Mouse (Mus musculus) right cerebral cortex, adult 18-20 months (tissue): Measurements from ENCODE around the gene Cys1.
"Not testable (repeated sequence)": the region's sequence is repeated elsewhere in the genome, so short reads cannot be mapped to it uniquely, and the experiment has no call there.

Experiments used
- DNase-seq: peaks from one replicate; pipeline ENCODE4 v3.0.0; 2022; ENCODE audit warnings: mixed read lengths

Cys1 gene

GRCm38 (mm10) chr12:24681286-24682023 lies at the start of gene Cys1:
TSS of gene Cys1 (minus strand) at chr12:24681813.
- DNase-seq = no peak

- DNase-seq = no peak
Observed at GRCm38 (mm10) chr12:24724369-24724768, 42.8 kb upstream of the Cys1 start.

GRCm38 (mm10) chr12:24723859-24724258 lies 42.2 kb upstream of the Cys1 start:
- no peak for DNase-seq

GRCm38 (mm10) chr12:24723434-24723833 lies 41.8 kb upstream of the Cys1 start:
- DNase-seq = no peak

- DNase-seq = peak; percentile 29
Observed at GRCm38 (mm10) chr12:24716721-24717301, 35.2 kb upstream of the Cys1 start.

- DNase-seq = no peak
Observed at GRCm38 (mm10) chr12:24715268-24715896, 33.8 kb upstream of the Cys1 start.

- DNase-seq = no peak
Observed at GRCm38 (mm10) chr12:24714579-24715255, 33.1 kb upstream of the Cys1 start.

GRCm38 (mm10) chr12:24712396-24712795 lies 30.8 kb upstream of the Cys1 start:
- DNase-seq = no peak

- no peak for DNase-seq
Observed at GRCm38 (mm10) chr12:24710672-24711071, 29.1 kb upstream of the Cys1 start.

- peak; percentile 61 for DNase-seq
Observed at GRCm38 (mm10) chr12:24709831-24710508, 28.4 kb upstream of the Cys1 start.

- no peak for DNase-seq
Observed at GRCm38 (mm10) chr12:24709409-24709808, 27.8 kb upstream of the Cys1 start.

GRCm38 (mm10) chr12:24708824-24709218 lies 27.2 kb upstream of the Cys1 start:
- DNase-seq = no peak

GRCm38 (mm10) chr12:24707954-24708823 lies 26.6 kb upstream of the Cys1 start, which contains the start of gene Rrm2:
TSS of gene Rrm2 (plus strand) at chr12:24708241.
- DNase-seq = peak; percentile 94

GRCm38 (mm10) chr12:24707480-24707802 lies 25.8 kb upstream of the Cys1 start:
- DNase-seq = no peak

GRCm38 (mm10) chr12:24706764-24707479 lies 25.3 kb upstream of the Cys1 start:
- no peak for DNase-seq

- no peak for DNase-seq
Observed at GRCm38 (mm10) chr12:24705502-24706263, 24.1 kb upstream of the Cys1 start.

- DNase-seq = no peak
Observed at GRCm38 (mm10) chr12:24703013-24703412, 21.4 kb upstream of the Cys1 start.

GRCm38 (mm10) chr12:24701621-24702020 lies 20.0 kb upstream of the Cys1 start:
- not testable (repeated sequence) for DNase-seq

- DNase-seq = no peak
Observed at GRCm38 (mm10) chr12:24699578-24699977, 18.0 kb upstream of the Cys1 start.

- no peak for DNase-seq
Observed at GRCm38 (mm10) chr12:24698514-24698913, 16.9 kb upstream of the Cys1 start.
